Mouse (Mus musculus) layer of hippocampus, adult 11-12 months (tissue): ENCODE measurements at regions not wholly inside any gene's neighbourhood (a gene's known extent, or its start where the extent isn't known, plus 50 kb on each side); places are given as distances from the start of the nearest gene placed in this dataset.

ENCODE experiments used
- DNase-seq: peaks from one replicate; pipeline ENCODE4 v3.0.0; 2022; ENCODE audit warnings: low spot score

- DNase-seq = peak; percentile 10
Measured at GRCm38 (mm10) chr4:97132650-97133049, 50.3 kb downstream of the Gm10192 start.

GRCm38 (mm10) chr4:97127780-97128179 lies 55.2 kb downstream of the Gm10192 start:
- DNase-seq = peak; percentile 21

- DNase-seq = no peak
Measured at GRCm38 (mm10) chr4:97123861-97124260, 59.1 kb downstream of the Gm10192 start.

GRCm38 (mm10) chr4:97121952-97122351 lies 61.0 kb downstream of the Gm10192 start:
- DNase-seq = no peak

GRCm38 (mm10) chr4:97119459-97119858 lies 63.5 kb downstream of the Gm10192 start:
- DNase-seq = no peak

- DNase-seq = no peak
Measured at GRCm38 (mm10) chr4:97117016-97117415, 66.0 kb downstream of the Gm10192 start.

GRCm38 (mm10) chr4:97102752-97103052 lies 80.3 kb downstream of the Gm10192 start:
- no peak for DNase-seq

- DNase-seq = no peak
Measured at GRCm38 (mm10) chr4:97101911-97102751, 80.8 kb downstream of the Gm10192 start.

- no peak for DNase-seq
Measured at GRCm38 (mm10) chr4:97099721-97100120, 83.2 kb downstream of the Gm10192 start.

- DNase-seq = no peak
Measured at GRCm38 (mm10) chr4:97093576-97093975, 89.4 kb downstream of the Gm10192 start.

- DNase-seq = no peak
Measured at GRCm38 (mm10) chr4:97050735-97051134, 132.2 kb downstream of the Gm10192 start.

GRCm38 (mm10) chr4:97049045-97049674 lies 133.8 kb downstream of the Gm10192 start:
- DNase-seq = no peak

GRCm38 (mm10) chr4:97037693-97038348 lies 145.1 kb downstream of the Gm10192 start:
- peak; percentile 69 for DNase-seq

- DNase-seq = no peak
Measured at GRCm38 (mm10) chr4:97028938-97029337, 154.0 kb downstream of the Gm10192 start.

GRCm38 (mm10) chr4:97025446-97026040 lies 157.4 kb downstream of the Gm10192 start:
- no peak for DNase-seq

- no peak for DNase-seq
Measured at GRCm38 (mm10) chr4:97001321-97001720, 181.6 kb downstream of the Gm10192 start.

- DNase-seq = no peak
Measured at GRCm38 (mm10) chr4:96980311-96980710, 195.3 kb upstream of the Gm12695 start.

GRCm38 (mm10) chr4:96979876-96980275 lies 194.9 kb upstream of the Gm12695 start:
- DNase-seq = no peak

GRCm38 (mm10) chr4:96974935-96975334 lies 189.9 kb upstream of the Gm12695 start:
- no peak for DNase-seq

GRCm38 (mm10) chr4:96973804-96974203 lies 188.8 kb upstream of the Gm12695 start:
- no peak for DNase-seq

GRCm38 (mm10) chr4:96969199-96969598 lies 184.2 kb upstream of the Gm12695 start:
- DNase-seq = peak; percentile 63

GRCm38 (mm10) chr4:96968545-96969164 lies 183.7 kb upstream of the Gm12695 start:
- peak; percentile 42 for DNase-seq
